Mouse (Mus musculus) adrenal gland, adult 8-10 months (tissue): Measurements from ENCODE around the gene Mup7. TPM values are rescaled to one million over a fixed set of nuclear protein-coding genes. Genes with fewer than 3 reads are reported as not detected.
"Not testable (repeated sequence)": the region's sequence is repeated elsewhere in the genome, so short reads cannot be mapped to it uniquely, and the experiment has no call there.

Experiments used
- DNase-seq: peaks from one replicate; pipeline ENCODE4 v3.0.0; 2022
- total RNA-seq, 4 experiments: library from RNA; stranded (reverse); gene quantifications; 2 replicates each; pipeline ENCODE4 v1.2.4; 2022

Gene Mup7
- 10 to 100 TPM in 1 of 4 experiments, under 1 TPM in 1, not detected in 2; 0.46 to 21.9 TPM for total RNA-seq

GRCm38 (mm10) chr4:60070375-60070774, at the start of gene Mup7:
Gene Mup7, minus strand, starts transcription at chr4:60070475.
- DNase-seq, result not testable (repeated sequence)

- DNase-seq, result not testable (repeated sequence)
These were observed 9.6 kb upstream of the Mup7 start for GRCm38 (mm10) chr4:60079865-60080264.

GRCm38 (mm10) chr4:60029334-60030111, 40.8 kb downstream of the Mup7 start:
- not testable (repeated sequence) for DNase-seq

GRCm38 (mm10) chr4:60020141-60020540, 50.1 kb downstream of the Mup7 start:
- not testable (repeated sequence) for DNase-seq

Other genes starting within 250 kb of the Mup7 start
- gene Slc46a2, start 155.4 kb downstream of the Mup7 start, total RNA-seq, result not detected
- not detected for gene Mup4, start 109.8 kb downstream of the Mup7 start, total RNA-seq
- not detected for gene Mup6, start 106.2 kb downstream of the Mup7 start, total RNA-seq
- gene Mup2, start 83.8 kb upstream of the Mup7 start, total RNA-seq, result 1 to 10 TPM in 1 of 4 experiments, not detected in 3; 1.5 TPM
- not detected for gene Mup8, start 152.1 kb upstream of the Mup7 start, total RNA-seq